Mouse (Mus musculus) T-helper 17 cell (primary cell): ENCODE measurements around the gene Kcnn4.

Source experiments
- in situ Hi-C, 2 experiments: fragments of 300-600 bp; cut with MboI, MseI; formaldehyde crosslinking; loops; 1 replicate in 1 of 2; 2 replicates in 1 of 2; pipeline ENCODE4 v1.15.1; 2025; ENCODE audit warnings: high pct_unique_total_duplicates in 2 of 2

Kcnn4 gene

DNA sequence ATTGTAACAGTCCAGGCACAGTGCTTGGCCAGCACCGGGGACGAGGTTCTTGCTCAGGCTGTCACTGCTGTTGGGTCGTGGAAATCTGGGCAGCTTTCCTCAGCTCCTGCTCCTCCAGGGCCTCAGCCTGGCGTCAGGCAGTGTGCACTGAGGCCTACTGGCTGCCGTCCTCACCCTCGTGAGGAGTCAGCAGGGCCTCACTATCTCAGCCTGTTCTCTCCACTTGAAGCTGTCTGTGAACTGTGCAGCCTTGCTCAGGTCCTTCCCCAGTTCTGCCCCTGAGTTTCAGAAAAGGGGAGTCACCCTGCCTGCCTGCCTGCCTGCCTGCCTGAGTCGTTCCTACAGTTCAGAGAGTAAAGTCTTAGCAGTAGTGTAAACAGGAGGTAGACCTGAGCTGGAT is 45.2 kb downstream of the Kcnn4 start:
- in situ Hi-C loops, result no loop called here

DNA sequence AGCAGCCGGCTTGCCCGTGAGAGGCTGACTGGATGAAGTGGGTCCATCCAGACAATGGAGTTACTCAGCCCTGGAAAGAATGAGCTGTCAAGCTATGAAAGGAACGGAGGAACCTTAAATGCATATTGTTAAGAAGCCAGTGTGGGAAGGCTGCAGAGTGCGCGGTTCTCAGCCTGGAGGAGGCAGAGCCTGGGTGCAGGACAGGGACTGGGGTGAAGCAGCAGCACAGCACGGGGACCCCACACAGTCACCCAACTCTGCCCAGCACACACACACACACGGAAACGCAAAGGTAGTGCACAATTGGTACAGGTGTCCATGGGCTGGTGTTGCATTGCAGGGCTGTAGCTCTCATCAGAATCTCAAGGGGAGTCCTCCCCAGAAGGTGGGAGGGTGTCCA is 49.5 kb downstream of the Kcnn4 start:
- in situ Hi-C loops, result no loop called here

DNA sequence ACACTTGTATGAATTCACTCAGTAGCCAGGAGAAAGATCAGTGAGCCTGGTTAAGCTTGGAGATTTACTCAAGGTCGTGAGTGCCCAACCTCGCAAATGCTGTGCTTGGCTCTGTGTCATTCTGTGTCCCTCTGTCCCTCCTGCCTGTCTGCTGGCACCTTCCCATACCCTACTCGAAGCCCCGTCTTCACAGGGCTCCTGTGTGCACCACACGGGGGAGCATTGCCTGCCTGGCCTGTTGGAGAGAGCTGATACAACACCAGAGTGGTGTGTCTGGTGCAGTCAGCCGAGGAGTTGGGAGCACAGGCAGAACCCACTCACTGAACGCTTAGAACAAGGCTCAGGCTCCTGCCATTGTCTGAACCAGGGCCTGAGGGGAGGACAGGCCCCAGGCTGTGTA is 51.6 kb downstream of the Kcnn4 start:
- in situ Hi-C loops, result no loop called here

DNA sequence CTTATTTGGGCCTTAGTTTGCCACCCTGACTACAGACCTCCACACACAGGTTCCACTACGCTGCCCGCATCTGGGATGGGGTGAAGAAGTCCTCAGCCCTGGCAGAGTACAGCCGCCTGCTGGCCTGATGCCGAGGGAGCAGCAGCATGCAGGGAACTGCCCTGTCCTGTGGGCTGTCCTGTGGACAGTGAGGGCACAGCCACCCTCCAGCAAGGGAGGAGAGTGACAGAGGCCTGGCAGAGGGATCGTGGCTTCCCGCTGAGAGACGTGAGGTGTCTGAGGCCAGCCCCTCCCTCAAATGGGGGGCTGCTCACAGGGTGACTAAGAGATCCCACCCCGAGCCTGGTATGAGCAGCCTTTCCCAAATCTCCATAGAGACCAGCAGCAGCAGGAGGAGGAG is 52.2 kb downstream of the Kcnn4 start:
- in situ Hi-C loops, result no loop called here

DNA sequence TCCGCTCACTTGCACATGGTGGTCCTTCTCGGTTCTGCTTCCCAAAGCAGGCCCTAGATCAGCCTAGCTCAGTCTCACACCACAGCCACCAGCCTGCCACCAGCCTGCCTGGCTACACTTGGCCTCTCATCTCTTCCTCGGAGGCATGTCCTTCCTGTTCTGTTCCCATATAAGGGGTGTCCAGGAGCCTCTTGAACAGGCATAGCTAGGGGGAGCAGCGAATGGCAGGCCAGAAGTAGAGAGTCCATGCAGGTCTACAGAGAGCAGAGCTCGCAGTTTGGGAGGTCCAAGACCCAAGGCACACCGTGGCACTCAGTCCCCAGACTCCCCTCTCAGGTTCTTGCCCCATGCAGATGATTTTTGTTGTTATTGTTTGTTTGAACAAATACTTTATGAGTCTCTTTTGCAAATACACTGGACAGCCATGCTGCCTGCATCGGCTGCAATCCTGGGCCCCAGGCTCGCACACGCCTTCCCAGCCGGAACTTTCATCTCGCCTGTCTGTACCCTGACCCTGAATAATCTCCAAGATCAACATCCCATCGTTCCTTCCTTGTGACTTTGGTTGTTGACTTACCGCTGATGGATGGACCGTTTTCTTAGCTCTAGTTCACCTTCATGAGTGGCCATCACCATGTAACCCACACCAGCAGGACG is 53.2 kb downstream of the Kcnn4 start:
- in situ Hi-C loops, result no loop called here

DNA sequence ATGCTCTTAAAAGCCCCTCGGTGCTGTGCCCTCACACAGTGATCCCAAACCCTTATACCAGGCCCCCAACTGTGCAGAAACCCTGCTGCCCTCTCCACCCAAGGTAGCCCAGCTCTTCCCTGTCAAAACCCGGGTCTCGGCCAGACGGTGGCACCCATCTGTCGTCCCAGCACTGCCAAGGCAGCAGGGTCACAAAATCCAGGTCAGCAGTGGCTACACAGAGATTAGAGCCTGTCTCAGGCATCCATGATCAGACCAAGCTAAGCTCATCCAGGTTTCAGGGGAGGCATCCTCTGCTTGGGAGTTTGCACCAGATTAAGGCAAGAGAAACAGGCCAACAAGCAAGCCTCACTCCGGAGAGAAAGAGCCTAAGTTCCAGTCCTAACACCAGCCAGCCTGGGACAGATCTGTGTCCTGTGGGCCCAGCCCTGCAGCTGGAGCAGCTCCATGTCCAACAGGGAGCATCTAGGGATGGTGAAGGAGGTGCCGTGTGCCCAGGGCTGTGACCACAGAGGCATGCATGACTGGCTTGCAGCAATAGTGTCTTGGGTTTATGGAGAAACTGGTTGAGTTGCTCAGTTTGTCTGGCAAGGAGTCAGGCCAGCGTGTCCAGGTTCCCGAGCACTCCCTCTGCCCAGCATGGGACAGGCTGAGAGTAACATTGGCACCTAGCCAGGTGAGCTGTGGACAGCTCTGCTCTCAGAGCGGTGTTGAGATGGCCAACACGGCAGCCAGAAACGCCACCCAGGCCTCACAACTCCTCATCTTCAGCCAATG is 54.1 kb downstream of the Kcnn4 start:
- in situ Hi-C loops, result no loop called here

DNA sequence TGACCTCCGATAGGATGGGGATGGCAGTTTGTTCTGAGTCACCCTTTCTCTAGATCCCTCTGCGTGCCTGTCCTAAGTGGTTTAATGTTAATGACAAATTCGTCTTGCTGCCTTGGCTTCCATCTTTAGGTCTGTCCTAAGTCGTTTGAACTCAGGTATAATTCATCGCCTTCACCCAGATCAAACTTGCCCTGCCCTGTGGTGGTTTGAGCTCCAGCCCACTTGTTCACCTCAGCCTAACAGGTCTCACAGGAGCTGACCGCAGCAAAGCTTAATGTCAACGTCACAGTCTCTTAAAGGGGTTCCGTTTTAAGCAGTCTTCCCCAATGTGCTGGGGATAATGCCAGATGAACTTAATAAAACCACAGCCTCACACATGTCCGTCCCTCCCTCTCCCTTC is 55.9 kb downstream of the Kcnn4 start:
- in situ Hi-C loops, result no loop called here

DNA sequence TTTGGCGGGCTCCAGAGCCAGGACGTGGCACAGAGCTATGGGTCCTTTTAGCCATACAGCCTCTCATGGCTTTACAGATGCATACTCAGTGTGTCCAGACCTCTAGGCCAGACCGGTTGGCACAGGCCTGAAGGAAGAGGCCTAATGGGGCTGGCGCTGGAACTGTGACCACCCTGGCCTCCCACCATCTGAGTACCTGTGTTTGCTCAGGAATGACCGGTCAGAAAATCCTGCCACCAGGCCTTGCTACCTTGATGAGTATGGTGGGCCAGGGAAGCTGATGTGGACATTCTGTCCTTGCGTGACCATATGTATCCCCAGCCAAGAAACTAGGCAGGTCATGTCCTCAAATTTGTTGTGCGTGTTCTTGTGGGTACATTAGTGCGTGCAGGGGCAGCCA is 57.1 kb downstream of the Kcnn4 start:
- in situ Hi-C loops, result no loop called here

DNA sequence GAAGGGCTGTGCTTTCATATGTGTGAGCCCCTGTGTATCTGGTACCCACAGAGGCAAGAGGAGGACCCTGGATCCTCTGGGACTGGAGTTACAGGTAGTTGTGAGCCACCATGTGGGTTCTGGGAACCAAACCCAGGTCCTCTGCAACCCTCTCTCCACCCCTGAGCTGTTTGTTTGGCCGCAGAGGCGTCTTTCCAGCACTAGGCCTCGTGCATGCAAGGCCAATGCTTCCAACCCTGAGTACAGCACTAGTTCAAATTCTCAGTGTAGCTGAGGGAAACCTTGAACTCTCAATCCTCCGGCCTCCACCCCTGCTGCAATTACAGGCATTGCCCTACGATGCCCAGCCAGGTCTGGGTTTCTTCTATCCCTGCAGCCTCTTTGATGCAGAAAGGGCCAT is 58.7 kb downstream of the Kcnn4 start:
- in situ Hi-C loops, result no loop called here

DNA sequence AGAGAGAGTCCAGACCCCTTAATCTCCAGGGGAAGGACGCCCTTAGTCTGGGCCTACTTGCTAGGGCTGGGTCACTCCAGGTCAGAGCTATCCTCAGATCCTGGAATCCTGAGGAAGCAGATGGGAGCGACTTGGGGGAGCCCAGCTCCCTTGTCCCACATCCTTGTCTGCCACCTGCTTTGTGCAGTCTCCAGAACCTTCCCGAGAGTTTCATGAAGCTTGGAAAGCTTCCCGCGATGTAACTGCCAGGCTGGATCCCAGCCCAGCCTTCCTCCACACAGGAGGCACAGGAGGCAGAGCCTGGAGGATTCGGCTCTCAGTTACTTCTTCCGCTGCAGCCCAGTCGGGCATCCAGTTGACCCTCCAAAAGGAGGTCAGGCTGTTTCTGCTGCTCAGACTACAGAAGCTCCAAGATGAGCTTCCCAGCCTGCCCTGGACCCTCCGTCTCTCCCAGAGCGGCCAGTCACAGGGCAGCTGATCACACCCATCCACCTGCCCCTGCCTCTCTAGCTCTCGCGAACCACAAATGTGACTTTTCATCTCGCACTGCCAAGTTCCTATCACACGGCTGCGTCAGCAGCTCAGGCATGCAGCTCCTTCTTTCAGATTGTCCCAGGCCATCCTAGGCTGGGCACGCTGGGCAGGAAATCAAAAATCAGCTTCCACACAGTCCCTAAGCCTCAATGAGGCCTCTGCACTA is 59.5 kb downstream of the Kcnn4 start:
- in situ Hi-C loops, result no loop called here

DNA sequence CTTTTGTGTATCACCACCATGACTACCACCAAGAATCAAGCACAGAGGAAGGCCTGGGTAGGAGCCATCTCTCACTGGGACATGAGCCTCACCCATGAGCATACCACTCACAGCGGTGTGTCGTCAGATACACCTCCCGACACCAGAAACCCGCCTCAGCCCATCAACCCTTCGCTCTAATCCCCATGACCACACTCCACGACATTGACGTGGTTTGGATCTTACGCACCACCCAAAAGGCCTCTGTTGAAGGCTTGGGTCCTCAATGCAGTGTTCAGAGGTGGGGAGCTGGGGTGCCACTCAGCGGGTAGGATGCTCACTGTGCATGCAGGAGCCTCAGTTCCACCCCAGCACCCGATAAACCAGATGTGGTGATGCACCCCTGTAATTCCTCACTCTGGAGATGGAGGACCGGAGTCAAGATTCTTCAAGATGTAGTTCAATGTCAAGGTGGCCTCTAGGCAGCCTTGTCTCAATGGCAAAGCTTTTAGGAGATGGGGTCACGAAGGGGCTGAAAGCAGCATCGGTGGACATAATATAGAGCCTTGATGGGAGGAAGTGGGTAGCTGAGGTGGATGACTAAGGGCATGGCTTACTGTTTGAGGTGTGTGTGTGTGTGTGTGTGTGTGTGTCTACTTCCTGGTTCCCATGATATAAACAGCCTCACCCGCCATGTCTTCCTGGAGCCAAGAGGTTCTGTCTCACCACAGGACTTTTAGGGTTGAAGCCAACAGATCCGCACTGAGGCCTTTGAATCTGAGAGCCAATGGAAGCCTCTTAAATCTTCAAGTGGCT is 60.7 kb downstream of the Kcnn4 start:
- in situ Hi-C loops, result no loop called here

DNA sequence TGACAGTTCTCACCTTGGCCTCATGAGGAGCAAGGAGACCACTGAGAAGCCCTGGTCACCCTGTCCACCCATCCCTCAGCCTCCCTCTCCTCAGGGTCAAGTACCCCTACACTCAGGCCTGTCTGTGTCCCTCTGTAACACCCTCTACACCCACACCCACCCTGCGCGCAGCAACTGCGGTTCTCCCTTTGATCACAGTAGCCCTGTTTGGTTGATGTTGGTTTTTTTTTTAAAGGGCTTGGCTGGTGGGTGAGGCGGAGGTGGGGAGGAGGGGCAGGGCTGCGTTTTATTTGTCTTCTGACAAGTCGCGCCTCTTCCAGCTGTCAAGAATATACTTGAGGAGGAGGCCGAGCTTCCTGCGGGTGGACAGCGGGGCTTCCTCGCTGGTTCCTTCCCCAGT is 61.6 kb downstream of the Kcnn4 start:
- in situ Hi-C loops, result no loop called here

DNA sequence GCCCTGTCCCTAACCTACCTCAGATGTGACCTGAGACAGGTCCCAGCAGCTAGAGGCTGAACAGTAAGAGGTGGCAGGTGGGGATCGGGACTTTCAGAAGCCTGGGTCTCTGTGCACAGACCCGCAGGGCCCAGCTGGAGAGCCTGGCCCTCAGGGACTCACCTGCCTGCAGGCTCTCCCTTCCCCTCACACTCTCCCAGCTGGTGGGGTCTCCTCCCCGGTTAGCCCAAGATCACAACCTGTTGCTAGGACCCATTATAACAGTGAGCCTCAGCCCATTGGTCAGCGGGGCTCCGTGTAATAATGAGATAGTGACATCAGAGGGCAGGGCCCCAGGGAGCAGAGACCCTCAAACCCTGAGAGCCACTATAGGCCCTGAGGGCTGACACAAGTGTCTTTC is 65.2 kb downstream of the Kcnn4 start:
- in situ Hi-C loops, result loop anchor here in 1 of 2 experiments (5.0 kb wide), 1 partner anchor 42 kb away; no protein-coding TSS in a partner anchor
